Mouse (Mus musculus) embryonic facial prominence, embryonic 11.5 days (tissue): ENCODE results near the gene Syn3. TPM values are rescaled to one million over a fixed set of nuclear protein-coding genes. Genes with fewer than 3 reads are reported as not detected.
"Not testable (repeated sequence)": the region's sequence is repeated elsewhere in the genome, so short reads cannot be mapped to it uniquely, and the experiment has no call there.

Source experiments
- ATAC-seq: fragments of 200-750 bp; cut with Nextera tagmentation; replicated peaks from 2 replicates; pipeline ENCODE4 v1.8.0; 2017; ENCODE audit warnings: low read depth; ENCODE audit not compliant: insufficient number of reproducible peaks, low FRiP score, low TSS enrichment
- DNase-seq: peaks from one replicate; pipeline ENCODE4 v3.0.0-alpha.2; 2015; ENCODE audit warnings: low spot score
- H3K27ac ChIP-seq: fragments of 300-500 bp; sonication (generic); replicated peaks from 2 replicates; pipeline ENCODE4 v1.5.1; 2014; ENCODE audit warnings: mild to moderate bottlenecking, low read depth, low read length, control low read depth
- H3K27me3 ChIP-seq: fragments of 300-500 bp; sonication (generic); 2 replicates; pipeline ENCODE4 v1.6.1; 2014; ENCODE audit warnings: mild to moderate bottlenecking, low read length, moderate library complexity, mixed read lengths; ENCODE audit not compliant: control insufficient read depth, insufficient read depth
- H3K36me3 ChIP-seq: fragments of 300-500 bp; sonication (generic); replicated peaks from 2 replicates; pipeline ENCODE4 v1.6.1; 2014; ENCODE audit warnings: low read depth, mild to moderate bottlenecking, low read length, moderate library complexity, mixed read lengths; ENCODE audit not compliant: control insufficient read depth, insufficient read depth
- H3K4me1 ChIP-seq: fragments of 300-500 bp; sonication (generic); 2 replicates; pipeline ENCODE4 v1.6.1; 2014; ENCODE audit warnings: low read length, mixed read lengths; ENCODE audit not compliant: control insufficient read depth, insufficient read depth
- H3K4me2 ChIP-seq: fragments of 300-500 bp; sonication (generic); 2 replicates; pipeline ENCODE4 v1.6.1; 2014; ENCODE audit warnings: low read depth, mild to moderate bottlenecking, control low read depth, low read length, moderate library complexity
- H3K4me3 ChIP-seq: fragments of 300-500 bp; sonication (generic); 2 replicates; pipeline ENCODE4 v1.5.1; 2014; ENCODE audit warnings: low read depth, low read length, control low read depth
- H3K9ac ChIP-seq: fragments of 300-500 bp; sonication (generic); replicated peaks from 2 replicates; pipeline ENCODE4 v1.6.1; 2014; ENCODE audit warnings: mild to moderate bottlenecking, control low read depth, low read length
- H3K9me3 ChIP-seq: fragments of 300-500 bp; sonication (generic); replicated peaks from 2 replicates; pipeline ENCODE4 v1.6.1; 2016; ENCODE audit warnings: mild to moderate bottlenecking, low read length, inconsistent platforms, mixed read lengths; ENCODE audit not compliant: control insufficient read depth
- WGBS: fragments of 180-500 bp; shearing (Covaris S2); extraction: QIAGEN DNeasy Blood & Tissue Kit; methylation state at CpG from one replicate; pipeline ENCODE4 v1.1.7; 2014; 5-methylcytosine and 5-hydroxymethylcytosine counted together
- polyA plus RNA-seq: library from polyadenylated mRNA; unstranded; fragments of >200 nt; fragmentation: Nextera tagmentation; extraction: Ambion mirVana; gene quantifications from 2 replicates; pipeline ENCODE4 v1.2.1, GENCODE M21; 2014

The Syn3 gene
- polyA plus RNA-seq, 1 experiment from 2014 or later = 3.1 TPM

- no peak overlapping the region for H3K4me3 ChIP-seq
- WGBS = 89% methylated on average over 11 of the region's 11 CpGs
- ATAC-seq (no peak), DNase-seq (no peak)
- no peak overlapping the region for H3K9ac ChIP-seq
- no peaks in the 10 kb centered on the region for H3K4me1 ChIP-seq
- H3K4me2 ChIP-seq = no peak overlapping the region
- H3K27me3 ChIP-seq = no peaks in the 10 kb centered on the region
- no peaks in the 10 kb centered on the region for H3K9me3 ChIP-seq
- H3K36me3 ChIP-seq = no peaks in the 10 kb centered on the region
- H3K27ac ChIP-seq = no peak overlapping the region
Observed at GRCm38 (mm10) chr10:86126478-86126877, 372.2 kb downstream of the Syn3 start.

GRCm38 (mm10) chr10:86125421-86125820 is 373.3 kb downstream of the Syn3 start:
- Histone ChIP-seq H3K4me2 (no peak overlapping the region), H3K4me3 (no peak overlapping the region), H3K27me3 (no peaks in the 10 kb centered on the region), H3K27ac (no peak overlapping the region), H3K36me3 (no peaks in the 10 kb centered on the region), H3K9me3 (no peaks in the 10 kb centered on the region), H3K9ac (no peak overlapping the region), H3K4me1 (no peaks in the 10 kb centered on the region)
- no peak for DNase-seq
- 95% methylated on average over 2 of the region's 2 CpGs for WGBS
- ATAC-seq = no peak

GRCm38 (mm10) chr10:86124115-86124514 is 374.6 kb downstream of the Syn3 start:
- no peak overlapping the region for H3K27ac ChIP-seq
- WGBS = 75% methylated on average over 4 of the region's 4 CpGs

GRCm38 (mm10) chr10:86123224-86123623 is 375.5 kb downstream of the Syn3 start:
- H3K4me3 ChIP-seq = no peak overlapping the region
- H3K36me3 ChIP-seq = no peaks in the 10 kb centered on the region
- ATAC-seq (no peak), DNase-seq (no peak)
- no peaks in the 10 kb centered on the region for H3K9me3 ChIP-seq
- no peak overlapping the region for H3K4me2 ChIP-seq
- no peaks in the 10 kb centered on the region for H3K27me3 ChIP-seq
- no peak overlapping the region for H3K27ac ChIP-seq
- 87% methylated on average over 2 of the region's 2 CpGs for WGBS
- no peak overlapping the region for H3K9ac ChIP-seq
- H3K4me1 ChIP-seq = no peaks in the 10 kb centered on the region

More at GRCm38 (mm10) chr10:86124115-86124514, 374.6 kb downstream of the Syn3 start:
- no peak for DNase-seq
- Histone ChIP-seq H3K9me3 (no peaks in the 10 kb centered on the region), H3K27me3 (no peaks in the 10 kb centered on the region), H3K4me1 (no peaks in the 10 kb centered on the region), H3K4me2 (no peak overlapping the region), H3K9ac (no peak overlapping the region), H3K4me3 (no peak overlapping the region), H3K36me3 (no peaks in the 10 kb centered on the region)
- ATAC-seq = no peak

GRCm38 (mm10) chr10:86122456-86122855 is 376.2 kb downstream of the Syn3 start:
- H3K4me3 ChIP-seq, H3K4me2 ChIP-seq, H3K9ac ChIP-seq, H3K27me3 ChIP-seq, DNase-seq, H3K9me3 ChIP-seq, H3K4me1 ChIP-seq, H3K27ac ChIP-seq, H3K36me3 ChIP-seq, ATAC-seq: not testable (repeated sequence)
- WGBS = 90% methylated on average over 10 of the region's 10 CpGs

- no peaks in the 10 kb centered on the region for H3K27me3 ChIP-seq
Observed at GRCm38 (mm10) chr10:86116268-86116667, 382.4 kb downstream of the Syn3 start.

GRCm38 (mm10) chr10:86114431-86114848 is 384.3 kb downstream of the Syn3 start:
- ATAC-seq (no peak), DNase-seq (no peak)
- Histone ChIP-seq H3K9ac (no peak overlapping the region), H3K27me3 (no peaks in the 10 kb centered on the region), H3K4me2 (no peak overlapping the region), H3K36me3 (no peaks in the 10 kb centered on the region), H3K27ac (no peak overlapping the region), H3K4me3 (no peak overlapping the region), H3K4me1 (no peaks in the 10 kb centered on the region), H3K9me3 (no peaks in the 10 kb centered on the region)
- WGBS = 63% methylated on average over 5 of the region's 5 CpGs

More at GRCm38 (mm10) chr10:86116268-86116667, 382.4 kb downstream of the Syn3 start:
- no peak overlapping the region for H3K27ac ChIP-seq
- H3K9me3 ChIP-seq = no peaks in the 10 kb centered on the region
- WGBS = 60% methylated on average over 2 of the region's 2 CpGs
- H3K36me3 ChIP-seq = no peaks in the 10 kb centered on the region
- ATAC-seq = no peak
- H3K9ac ChIP-seq = no peak overlapping the region
- H3K4me2 ChIP-seq = no peak overlapping the region
- DNase-seq = no peak
- no peaks in the 10 kb centered on the region for H3K4me1 ChIP-seq
- H3K4me3 ChIP-seq = no peak overlapping the region

GRCm38 (mm10) chr10:86108797-86109196 is 389.9 kb downstream of the Syn3 start:
- WGBS = 92% methylated on average over 4 of the region's 4 CpGs
- no peak for ATAC-seq

More at GRCm38 (mm10) chr10:86108797-86109196, 389.9 kb downstream of the Syn3 start:
- Histone ChIP-seq H3K9me3 (no peaks in the 10 kb centered on the region), H3K36me3 (no peaks in the 10 kb centered on the region), H3K27me3 (no peaks in the 10 kb centered on the region), H3K4me2 (no peak overlapping the region), H3K4me3 (no peak overlapping the region), H3K9ac (no peak overlapping the region), H3K27ac (no peak overlapping the region), H3K4me1 (no peaks in the 10 kb centered on the region)
- no peak for DNase-seq
